Mouse (Mus musculus): Measurements from ENCODE around the gene Add3. TPM values are rescaled to one million over a fixed set of nuclear protein-coding genes. Genes with fewer than 3 reads are reported as not detected.

Gene Add3
- total RNA-seq (2022) = 10 to 100 TPM; 35.7 to 51.4 (median 39.9) TPM

DNA sequence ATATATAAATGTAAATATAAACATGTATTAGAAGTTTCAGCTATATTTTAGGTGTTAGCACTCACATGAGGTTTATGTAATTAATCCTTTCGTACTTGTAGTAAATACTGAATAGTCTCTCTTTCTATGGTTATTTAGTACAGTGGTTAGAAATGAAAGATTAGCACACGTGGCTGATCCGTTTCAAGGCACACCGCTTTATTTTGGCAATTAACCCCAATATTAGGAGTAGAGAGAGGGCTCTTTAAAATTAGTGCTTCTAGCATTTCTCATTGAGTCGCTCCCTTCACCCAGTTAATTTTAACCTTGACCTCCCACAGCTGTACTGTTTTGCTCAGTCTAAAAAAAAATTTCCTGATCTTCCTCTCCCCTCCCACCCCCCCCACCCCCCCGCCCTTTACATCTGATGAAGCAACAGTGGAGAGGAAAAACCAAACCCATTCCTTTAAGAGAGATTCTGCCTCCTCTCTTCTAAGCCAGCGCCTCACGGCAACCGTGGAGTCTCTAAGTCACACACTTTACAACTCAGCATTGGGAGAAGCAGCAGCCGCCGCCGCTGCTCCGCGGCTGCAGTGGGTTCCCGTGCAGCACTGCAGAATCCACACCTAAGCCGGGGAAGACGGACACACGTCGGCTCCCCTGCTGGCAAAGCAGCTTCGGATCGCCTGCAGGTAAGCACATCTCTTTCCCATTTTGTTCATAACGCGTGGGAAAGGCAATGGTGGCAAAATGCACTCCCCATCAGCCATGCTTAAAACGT, at the start of gene Add3:
TSS of gene Add3 (plus strand) at position 400 of the 760 bp plus-strand sequence.
- peak; percentile 64 for DNase-seq (ENCODE audit: low spot score)

- no peak for DNase-seq (ENCODE audit: low spot score)
These were observed 49.6 kb upstream of the Add3 start for GRCm38 (mm10) chr19:53090677-53091076.

GRCm38 (mm10) chr19:53092251-53092650, 48.0 kb upstream of the Add3 start:
- DNase-seq (ENCODE audit: low spot score) = no peak

DNA sequence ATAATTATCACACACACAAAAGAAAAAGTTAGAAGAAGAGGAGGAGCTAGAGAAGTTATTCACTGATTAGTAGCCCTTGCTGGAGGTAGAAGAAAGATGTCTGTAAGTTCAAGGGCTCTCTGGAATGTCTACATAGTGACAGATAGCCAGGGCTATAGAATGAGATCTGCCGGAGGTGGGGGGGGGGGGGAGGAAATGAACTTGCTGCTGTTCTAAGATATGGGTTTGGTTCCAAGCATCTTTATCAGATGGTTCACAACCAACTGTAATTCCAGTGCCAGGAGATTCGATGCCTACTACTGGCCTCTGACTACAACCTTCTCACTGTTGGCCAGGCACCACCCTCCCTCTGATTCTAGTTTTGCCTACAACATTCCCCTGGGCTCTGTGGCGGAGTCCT, 46.9 kb upstream of the Add3 start:
- DNase-seq (ENCODE audit: low spot score) = no peak

- DNase-seq (ENCODE audit: low spot score) = no peak
These were observed 45.6 kb upstream of the Add3 start for GRCm38 (mm10) chr19:53094684-53095083.

- no peak for DNase-seq (ENCODE audit: low spot score)
These were observed 38.6 kb upstream of the Add3 start for GRCm38 (mm10) chr19:53101374-53102300.

- no peak for DNase-seq (ENCODE audit: low spot score)
These were observed 34.7 kb upstream of the Add3 start for GRCm38 (mm10) chr19:53105374-53106090.

DNA sequence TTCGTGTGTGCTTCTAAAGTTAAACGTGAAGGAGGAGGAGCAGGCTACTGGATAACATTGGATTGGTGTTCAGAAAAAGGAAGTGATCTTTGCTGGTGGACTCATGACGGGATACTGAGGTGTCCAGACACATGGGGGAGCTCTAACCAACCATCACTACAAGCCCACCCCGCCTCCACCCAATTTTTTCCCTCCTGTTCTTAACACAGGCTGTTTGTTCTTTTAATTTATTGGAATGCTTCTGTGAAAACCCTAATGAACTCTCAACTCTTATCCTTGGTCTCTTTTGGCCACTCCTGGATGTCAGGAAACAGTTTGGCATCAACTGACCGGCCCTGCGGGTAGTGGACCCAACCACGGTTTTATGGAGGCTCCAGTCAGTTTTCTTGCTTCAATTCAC, 33.3 kb upstream of the Add3 start:
- DNase-seq (ENCODE audit: low spot score) = peak; percentile 32

DNA sequence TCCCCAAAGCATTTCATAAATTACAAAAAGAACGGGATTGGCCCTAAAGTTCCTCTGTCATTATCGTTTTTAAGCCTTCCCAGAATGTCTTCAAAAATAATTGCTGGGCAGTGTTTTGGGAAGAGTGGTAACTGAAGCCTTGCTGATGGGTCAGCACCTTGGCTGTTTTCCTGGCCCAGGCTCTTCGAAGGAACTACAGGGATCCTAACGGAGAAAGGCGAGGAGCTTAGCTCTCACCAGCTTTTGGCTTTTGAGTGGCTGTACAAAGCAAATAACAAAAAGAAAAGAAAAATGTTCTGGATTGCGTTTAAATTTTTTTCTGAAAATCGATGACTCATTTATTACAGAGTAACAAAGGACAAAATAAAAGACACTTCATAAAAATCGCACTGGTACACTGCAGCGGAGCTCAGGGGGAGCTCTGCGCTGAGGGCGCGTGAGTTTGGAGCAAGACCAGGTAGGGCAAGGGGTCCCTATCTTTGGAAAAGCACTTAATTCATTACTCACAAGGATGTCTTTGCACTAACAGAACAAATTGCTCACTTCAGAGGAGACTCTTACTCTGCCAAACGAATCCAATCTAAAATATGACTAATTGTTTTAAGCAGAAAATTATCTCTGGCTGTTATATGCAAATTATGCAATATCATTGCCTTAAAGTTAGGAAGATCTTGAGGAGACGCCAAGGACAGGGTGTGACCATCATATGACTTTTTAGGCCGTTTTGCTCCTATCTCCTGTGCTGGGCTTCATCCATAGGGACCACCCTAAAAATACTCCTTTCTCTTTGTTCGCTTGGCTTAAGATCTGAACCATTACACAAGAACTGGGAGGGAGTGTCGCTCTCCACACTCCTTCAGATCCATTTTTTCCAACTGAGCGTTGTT, 32.6 kb upstream of the Add3 start:
- peak; percentile 40 for DNase-seq (ENCODE audit: low spot score)

DNA sequence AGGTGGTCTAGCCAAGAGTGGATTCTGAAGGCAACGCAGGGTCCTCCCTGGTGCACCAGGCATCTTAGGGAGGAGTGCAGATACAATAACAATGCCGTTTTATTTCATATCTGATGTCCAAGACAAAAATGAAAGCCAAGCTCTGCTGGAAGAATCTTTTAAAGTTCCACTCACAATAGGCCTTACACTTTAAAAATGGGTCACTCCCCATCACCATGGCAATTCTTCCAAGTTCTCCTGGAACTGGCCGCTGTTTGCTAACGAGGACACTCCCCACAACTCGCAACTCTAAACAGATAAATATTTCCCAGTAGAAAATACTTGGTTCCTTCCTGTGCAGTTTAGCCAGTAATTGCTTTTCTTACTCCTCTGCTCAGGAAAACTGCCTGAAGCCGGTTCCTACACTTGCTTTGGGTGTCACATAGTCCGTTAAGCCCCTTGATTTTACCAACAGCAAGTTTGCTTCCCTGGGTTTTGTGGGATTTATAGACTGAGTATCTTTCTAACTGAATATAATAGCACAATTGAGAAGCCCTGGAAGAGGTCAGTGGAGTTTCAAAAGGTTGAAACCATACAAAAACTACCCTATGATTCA, 28.1 kb upstream of the Add3 start:
- peak; percentile 57 for DNase-seq (ENCODE audit: low spot score)

- no peak for DNase-seq (ENCODE audit: low spot score)
These were observed 20.9 kb upstream of the Add3 start for GRCm38 (mm10) chr19:53119255-53119795.

DNA sequence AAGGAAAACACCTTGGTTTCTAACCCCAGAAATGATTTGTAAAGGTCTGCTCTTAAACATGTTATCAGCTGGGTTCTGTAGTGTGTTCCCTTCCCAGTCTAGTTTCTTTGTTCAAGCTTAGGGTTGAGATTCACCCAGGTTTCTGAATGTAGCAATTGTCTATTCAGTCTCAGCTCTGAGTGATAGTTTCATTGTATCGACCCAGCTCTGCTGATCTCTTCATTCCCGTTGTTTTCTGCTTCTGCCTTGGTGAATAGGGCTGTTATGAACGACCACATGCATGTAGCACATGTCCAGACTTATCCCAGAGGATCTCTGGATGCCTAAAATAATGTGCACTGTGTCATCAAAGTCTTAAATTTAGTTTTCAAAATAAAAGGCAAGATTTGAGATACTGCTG, 19.8 kb upstream of the Add3 start:
- no peak for DNase-seq (ENCODE audit: low spot score)

DNA sequence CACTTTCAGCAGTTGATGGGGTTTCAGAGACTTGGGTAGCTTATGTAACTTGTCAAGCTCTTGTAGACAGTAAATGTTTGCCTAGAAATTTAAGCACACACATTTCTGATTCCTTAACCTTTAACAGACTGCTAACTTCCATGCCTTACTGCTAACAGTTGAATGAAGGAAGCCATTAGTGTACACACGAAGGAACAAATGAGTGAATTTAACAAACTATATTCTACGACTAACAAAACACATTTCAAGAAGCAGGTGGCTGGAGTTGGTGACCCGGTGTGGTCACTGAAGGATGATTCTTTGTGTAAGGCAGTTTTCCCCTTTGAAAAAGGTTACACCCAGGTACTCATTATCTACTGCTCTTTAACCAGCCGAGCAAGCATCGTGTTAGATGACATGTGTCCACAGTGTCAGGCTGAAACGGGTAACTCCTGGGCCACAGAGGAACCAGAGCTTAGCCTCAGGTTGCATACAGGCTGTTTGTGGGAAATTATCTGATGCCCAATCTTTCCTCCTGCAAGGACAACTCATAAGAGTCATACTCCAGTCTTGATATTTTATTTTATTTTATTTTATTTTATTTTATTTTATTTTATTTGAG, 17.5 kb upstream of the Add3 start:
- no peak for DNase-seq (ENCODE audit: low spot score)

- no peak for DNase-seq (ENCODE audit: low spot score)
These were observed 16.9 kb upstream of the Add3 start for GRCm38 (mm10) chr19:53123301-53123700.

GRCm38 (mm10) chr19:53125679-53126078, 14.6 kb upstream of the Add3 start:
- DNase-seq (ENCODE audit: low spot score) = peak; percentile 66

- DNase-seq (ENCODE audit: low spot score) = no peak
These were observed 13.7 kb upstream of the Add3 start for GRCm38 (mm10) chr19:53126546-53126945.

DNA sequence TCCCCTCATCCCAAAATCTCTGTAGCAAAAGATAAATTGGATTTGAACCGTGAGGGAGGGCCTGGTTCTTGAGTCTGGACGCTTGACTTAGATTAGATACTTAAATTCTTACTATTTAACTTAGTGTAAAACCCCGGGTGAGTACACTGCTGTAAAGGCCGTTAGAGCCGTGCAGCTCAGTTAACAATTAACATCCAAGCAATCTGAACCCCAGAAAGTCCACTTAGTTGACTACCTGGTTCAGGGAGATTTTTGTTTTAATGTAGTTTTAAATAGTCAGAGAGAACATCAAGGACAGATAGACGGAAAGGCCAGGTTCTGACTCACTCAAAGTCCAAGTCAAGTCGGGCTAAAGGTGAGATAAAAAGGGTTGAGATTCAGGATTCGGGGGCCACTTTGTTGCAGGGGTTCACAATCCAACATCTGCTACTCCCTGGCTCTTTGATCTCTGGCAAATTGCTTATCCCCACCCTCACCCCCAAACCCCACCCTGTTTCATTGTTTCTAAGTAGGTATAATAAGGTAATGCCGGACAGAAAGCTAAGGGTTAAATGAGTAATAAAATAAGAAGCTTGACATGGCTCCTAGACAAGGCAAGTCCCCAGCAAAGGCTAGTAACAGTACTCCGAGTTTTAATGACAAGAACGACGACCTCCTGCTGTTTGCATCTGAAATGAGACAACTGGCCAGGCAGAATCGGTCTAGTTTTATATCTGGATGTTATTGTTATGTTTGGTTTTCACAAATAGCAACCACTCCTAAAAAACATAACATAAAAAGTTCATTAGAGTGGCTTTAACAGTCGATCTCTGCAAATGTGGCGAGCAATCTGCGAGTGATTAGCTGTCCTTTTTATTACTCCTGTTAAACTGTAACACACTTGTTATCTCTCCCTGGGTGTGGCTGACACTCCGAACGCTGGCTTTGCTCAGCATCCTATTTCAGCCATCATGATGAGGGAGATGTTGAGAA, 12.6 kb upstream of the Add3 start:
- DNase-seq (ENCODE audit: low spot score) = no peak

DNA sequence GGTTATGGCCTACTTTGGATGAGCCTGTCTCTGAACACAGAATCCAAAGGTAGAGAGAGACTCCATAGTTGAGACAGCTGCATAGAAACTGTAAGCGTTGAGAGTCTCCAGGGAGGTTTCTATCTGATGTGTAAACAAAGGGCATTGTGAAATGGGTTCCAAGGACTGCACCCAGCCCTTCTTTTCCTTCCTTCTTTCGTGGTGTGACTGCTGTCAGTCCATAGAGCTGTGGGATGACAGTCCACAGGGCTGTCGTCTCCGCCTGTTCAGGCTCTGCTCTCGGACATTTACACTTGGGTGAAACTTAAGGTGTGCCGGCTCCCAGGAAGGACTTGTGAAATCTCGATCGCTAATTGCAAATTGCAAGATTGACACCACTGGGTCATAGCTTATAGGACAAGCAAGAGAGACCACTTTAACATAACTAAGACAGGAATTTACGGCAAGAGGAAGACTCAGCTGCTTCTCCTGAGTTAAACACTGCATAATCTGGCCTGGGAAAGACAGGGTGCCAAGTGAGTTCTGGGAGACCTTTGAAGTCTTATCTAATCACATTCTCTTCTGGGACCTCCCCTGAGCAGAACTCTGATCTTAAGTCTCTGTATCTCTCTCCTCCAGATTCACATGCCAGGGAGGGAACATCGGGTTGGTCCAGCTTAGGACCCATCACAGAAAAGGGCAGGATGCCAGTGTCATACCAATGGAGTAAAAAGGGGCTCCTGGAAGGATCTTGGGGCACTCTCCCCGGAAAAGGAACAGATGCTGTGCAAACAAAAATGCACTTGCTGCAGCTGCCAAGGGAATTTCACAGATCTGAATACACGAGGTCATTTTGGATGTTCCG, 11.5 kb upstream of the Add3 start:
- peak; percentile 37 for DNase-seq (ENCODE audit: low spot score)

Measured in heart, adult 8-10 months (tissue).